Mouse (Mus musculus): Measurements from ENCODE around the gene Fgfr2.

The Fgfr2 gene

GRCm38 (mm10) chr7:133039556-133040255 lies 83.4 kb downstream of the Fgfr2 start:
- no peak for DNase-seq

GRCm38 (mm10) chr7:133037618-133038017 lies 85.5 kb downstream of the Fgfr2 start:
- no peak for DNase-seq

GRCm38 (mm10) chr7:133037217-133037616 lies 85.9 kb downstream of the Fgfr2 start:
- no peak for DNase-seq

- DNase-seq: no peak
Observed at GRCm38 (mm10) chr7:133035901-133036300, 87.2 kb downstream of the Fgfr2 start.

GRCm38 (mm10) chr7:133032589-133033203 lies 90.5 kb downstream of the Fgfr2 start:
- DNase-seq: peak; percentile 79 to 83

- DNase-seq: no peak
Observed at GRCm38 (mm10) chr7:133029496-133030047, 93.6 kb downstream of the Fgfr2 start.

GRCm38 (mm10) chr7:133029004-133029403 lies 94.1 kb downstream of the Fgfr2 start:
- no peak for DNase-seq

GRCm38 (mm10) chr7:133027930-133028329 lies 95.2 kb downstream of the Fgfr2 start:
- DNase-seq: no peak

GRCm38 (mm10) chr7:133024694-133025093 lies 98.5 kb downstream of the Fgfr2 start:
- no peak for DNase-seq

GRCm38 (mm10) chr7:133019481-133020020 lies 103.6 kb downstream of the Fgfr2 start:
- no peak for DNase-seq

- DNase-seq: peak in 1 of 2 experiments; percentile 20
Observed at GRCm38 (mm10) chr7:133018961-133019360, 104.2 kb downstream of the Fgfr2 start.

GRCm38 (mm10) chr7:133015416-133016070 lies 107.6 kb downstream of the Fgfr2 start:
- peak; percentile 46 to 59 for DNase-seq

- DNase-seq: peak; percentile 24 to 33
Observed at GRCm38 (mm10) chr7:133014631-133015030, 108.5 kb downstream of the Fgfr2 start.

GRCm38 (mm10) chr7:133013923-133014322 lies 109.2 kb downstream of the Fgfr2 start:
- DNase-seq: peak in 1 of 2 experiments; percentile 21

GRCm38 (mm10) chr7:133012637-133013366 lies 110.3 kb downstream of the Fgfr2 start:
- DNase-seq: peak in 1 of 2 experiments; percentile 35

- no peak for DNase-seq
Observed at GRCm38 (mm10) chr7:133011611-133012010, 111.5 kb downstream of the Fgfr2 start.

- DNase-seq: peak; percentile 88 to 90
Observed at GRCm38 (mm10) chr7:133011191-133011590, 112.0 kb downstream of the Fgfr2 start.

- peak; percentile 60 to 73 for DNase-seq
Observed at GRCm38 (mm10) chr7:133010477-133010876, 112.7 kb downstream of the Fgfr2 start.

- DNase-seq: no peak
Observed at GRCm38 (mm10) chr7:133009676-133010075, 113.5 kb downstream of the Fgfr2 start.

- peak in 1 of 2 experiments; percentile 22 for DNase-seq
Observed at GRCm38 (mm10) chr7:133008663-133009062, 114.5 kb downstream of the Fgfr2 start.

- peak; percentile 63 to 66 for DNase-seq
Observed at GRCm38 (mm10) chr7:133007343-133007742, 115.8 kb downstream of the Fgfr2 start.

GRCm38 (mm10) chr7:133005772-133006171 lies 117.4 kb downstream of the Fgfr2 start:
- DNase-seq: peak in 1 of 2 experiments; percentile 26
